Mouse (Mus musculus) heart, embryonic 15.5 days (tissue): ENCODE measurements around the gene Kcns3. TPM values are rescaled to one million over a fixed set of nuclear protein-coding genes. Genes with fewer than 3 reads are reported as not detected.
"Not testable (repeated sequence)": the region's sequence is repeated elsewhere in the genome, so short reads cannot be mapped to it uniquely, and the experiment has no call there.

ENCODE experiments used
- ATAC-seq: fragments of 200-750 bp; cut with Nextera tagmentation; replicated peaks from 2 replicates; pipeline ENCODE4 v1.8.0; 2017; ENCODE audit warnings: low read depth, moderate TSS enrichment; ENCODE audit not compliant: insufficient number of reproducible peaks, insufficient read depth, low FRiP score
- H3K27ac ChIP-seq: fragments of 300-500 bp; sonication (generic); 2 replicates; pipeline ENCODE4 v1.5.1; 2015; ENCODE audit warnings: mild to moderate bottlenecking, inconsistent platforms
- H3K27me3 ChIP-seq: fragments of 300-500 bp; sonication (generic); 2 replicates; pipeline ENCODE4 v1.6.1; 2015; ENCODE audit warnings: inconsistent platforms
- H3K36me3 ChIP-seq: fragments of 300-500 bp; sonication (generic); 2 replicates; pipeline ENCODE4 v1.6.1; 2015; ENCODE audit warnings: mild to moderate bottlenecking, inconsistent platforms
- H3K4me1 ChIP-seq: fragments of 300-500 bp; sonication (generic); replicated peaks from 2 replicates; pipeline ENCODE4 v1.6.1; 2015; ENCODE audit warnings: inconsistent platforms
- H3K4me2 ChIP-seq: fragments of 300-500 bp; sonication (generic); 2 replicates; pipeline ENCODE4 v1.6.1; 2015; ENCODE audit warnings: inconsistent platforms, mild to moderate bottlenecking, moderate library complexity
- H3K4me3 ChIP-seq: fragments of 300-500 bp; sonication (generic); 2 replicates; pipeline ENCODE4 v1.5.1; 2015; ENCODE audit warnings: mild to moderate bottlenecking, inconsistent platforms
- H3K9ac ChIP-seq: fragments of 300-500 bp; sonication (generic); 2 replicates; pipeline ENCODE4 v1.6.1; 2015; ENCODE audit warnings: mild to moderate bottlenecking, inconsistent platforms
- H3K9me3 ChIP-seq: fragments of 300-500 bp; sonication (generic); replicated peaks from 2 replicates; pipeline ENCODE4 v1.6.1; 2016; ENCODE audit warnings: inconsistent platforms
- WGBS: fragments of 180-500 bp; shearing (Covaris S2); methylation state at CpG from one replicate; pipeline ENCODE4 v1.1.7; 2015; ENCODE audit warnings: mixed read lengths; 5-methylcytosine and 5-hydroxymethylcytosine counted together
- polyA plus RNA-seq: library from polyadenylated mRNA; unstranded; fragments of >200 nt; fragmentation: Nextera tagmentation; extraction: Ambion mirVana; gene quantifications from 2 replicates; pipeline ENCODE4 v1.2.1, GENCODE M21; 2015

Kcns3 gene
- polyA plus RNA-seq, 1 experiment from 2014 or later: 0.47 TPM

GRCm38 (mm10) chr12:11066865-11067264, 84.0 kb downstream of the Kcns3 start:
- Histone ChIP-seq H3K4me1 (no peaks in the 10 kb centered on the region), H3K4me2 (no peak overlapping the region), H3K27me3 (no peaks in the 10 kb centered on the region), H3K36me3 (no peaks in the 10 kb centered on the region), H3K4me3 (no peak overlapping the region), H3K27ac (no peak overlapping the region), H3K9ac (no peak overlapping the region), H3K9me3 (no peaks in the 10 kb centered on the region)
- WGBS: 80% methylated on average over 2 of the region's 2 CpGs
- no peak for ATAC-seq

DNA sequence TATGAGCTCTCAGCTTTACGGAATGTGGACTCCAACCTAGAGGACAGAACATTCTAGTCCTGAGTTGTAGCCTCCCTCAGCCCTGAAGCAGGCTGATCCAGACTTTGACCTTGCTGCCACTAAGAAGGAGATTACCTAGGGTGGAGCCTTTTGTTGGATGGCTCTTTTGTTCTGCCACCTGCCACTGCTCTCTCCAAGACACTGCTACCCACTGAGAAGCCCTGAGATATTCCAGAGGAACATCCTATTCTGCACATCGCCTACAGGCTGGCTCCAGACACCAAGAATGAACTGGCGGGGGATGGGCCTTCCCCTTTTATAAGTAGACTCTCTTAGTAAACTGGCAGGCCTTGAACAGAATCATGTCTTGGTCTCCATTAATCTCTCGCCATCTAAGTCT, 98.2 kb downstream of the Kcns3 start:
- not testable (repeated sequence) for ATAC-seq
- 67% methylated on average over 4 of the region's 4 CpGs for WGBS

GRCm38 (mm10) chr12:11041821-11042220, 109.0 kb downstream of the Kcns3 start:
- no peaks in the 10 kb centered on the region for H3K27me3 ChIP-seq

More for the DNA sequence above, 98.2 kb downstream of the Kcns3 start:
- not testable (repeated sequence) for H3K9me3 ChIP-seq, H3K4me2 ChIP-seq, H3K36me3 ChIP-seq, H3K27ac ChIP-seq, H3K9ac ChIP-seq, H3K27me3 ChIP-seq, H3K4me1 ChIP-seq, H3K4me3 ChIP-seq

More at GRCm38 (mm10) chr12:11041821-11042220, 109.0 kb downstream of the Kcns3 start:
- Histone ChIP-seq H3K4me2 (no peak overlapping the region), H3K4me1 (no peaks in the 10 kb centered on the region), H3K9ac (no peak overlapping the region), H3K36me3 (no peaks in the 10 kb centered on the region), H3K9me3 (no peaks in the 10 kb centered on the region), H3K27ac (no peak overlapping the region), H3K4me3 (no peak overlapping the region)
- no peak for ATAC-seq

Other genes with a start within 250 kb of the Kcns3 start
- not detected in 2 replicates for gene Msgn1, start 57.9 kb upstream of the Kcns3 start, polyA plus RNA-seq
- 5.8 and 6.8 TPM in 2 replicates for gene Gen1, start 114.7 kb upstream of the Kcns3 start, polyA plus RNA-seq
- 111 and 114 TPM in 2 replicates for gene Smc6, start 114.8 kb upstream of the Kcns3 start, polyA plus RNA-seq